Mouse (Mus musculus): ENCODE results near the gene Ankdd1a. TPM values are rescaled to one million over a fixed set of nuclear protein-coding genes. Genes with fewer than 3 reads are reported as not detected.
A peak's percentile ranks its signal among the peaks of the same experiment; 100 is the strongest.

Gene Ankdd1a
- polyA plus RNA-seq, 1 experiment: 0.11 TPM

DNA sequence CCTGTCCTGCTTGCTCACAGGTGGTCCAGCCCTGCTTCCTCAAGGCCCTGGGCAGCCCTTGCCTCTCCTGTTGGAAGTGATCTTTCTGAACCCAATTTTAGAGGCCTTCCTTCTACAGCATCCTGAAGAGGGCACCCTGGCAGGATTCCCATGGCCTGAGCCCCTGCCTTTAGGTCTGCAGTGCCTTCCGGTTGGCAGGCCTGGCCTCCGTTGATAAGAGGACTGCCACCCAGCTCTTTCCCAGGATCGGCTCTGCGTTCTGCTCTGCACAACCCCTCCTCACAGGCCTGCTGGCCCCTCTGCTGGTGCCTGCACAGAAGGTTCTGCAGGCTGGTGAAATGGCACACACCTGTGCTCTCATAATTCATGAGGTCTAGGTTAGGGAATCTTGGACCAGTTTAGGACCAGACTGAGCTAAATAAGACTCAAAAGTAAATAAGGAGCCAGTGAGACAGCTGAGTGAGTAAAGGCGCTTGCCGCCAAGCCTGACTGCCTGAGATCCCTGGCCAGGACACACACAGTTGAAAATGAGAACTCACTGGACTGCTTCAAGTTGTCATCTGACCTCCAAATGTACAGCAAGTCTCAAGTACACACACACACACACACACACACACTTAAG is 8.5 kb upstream of the Ankdd1a start:
- TF ChIP-seq CTCF (IDR thresholded peaks at IDR 0.05; ENCODE audit: extremely low read depth, insufficient read depth, insufficient read length, insufficient replicate concordance) (no peak), POLR2A (IDR thresholded peaks at IDR 0.05; ENCODE audit: low read depth, low read length) (no peak)
- H3K27ac ChIP-seq (ENCODE audit: insufficient read depth, low read length): no peak overlapping the region
- no peak for DNase-seq (ENCODE audit: low read depth in 1 of 2, low spot score in 2 of 2)
- H3K36me3 ChIP-seq (ENCODE audit: control insufficient read depth, insufficient read depth, low read length): no peaks in the 10 kb centered on the region
- WGBS: 59% methylated on average over 6 of the region's 6 CpGs
- H3K4me1 ChIP-seq (ENCODE audit: control insufficient read depth, insufficient read depth, insufficient read length): peaks cover 3% of the 10 kb centered on the region; the same call in 1 of the 2 replicates
- H3K4me3 ChIP-seq (ENCODE audit: extremely low read depth, insufficient read depth, insufficient read length): no peak overlapping the region
- H3K27me3 ChIP-seq (ENCODE audit: control insufficient read depth, insufficient read depth, low read length): no peaks in the 10 kb centered on the region

DNA sequence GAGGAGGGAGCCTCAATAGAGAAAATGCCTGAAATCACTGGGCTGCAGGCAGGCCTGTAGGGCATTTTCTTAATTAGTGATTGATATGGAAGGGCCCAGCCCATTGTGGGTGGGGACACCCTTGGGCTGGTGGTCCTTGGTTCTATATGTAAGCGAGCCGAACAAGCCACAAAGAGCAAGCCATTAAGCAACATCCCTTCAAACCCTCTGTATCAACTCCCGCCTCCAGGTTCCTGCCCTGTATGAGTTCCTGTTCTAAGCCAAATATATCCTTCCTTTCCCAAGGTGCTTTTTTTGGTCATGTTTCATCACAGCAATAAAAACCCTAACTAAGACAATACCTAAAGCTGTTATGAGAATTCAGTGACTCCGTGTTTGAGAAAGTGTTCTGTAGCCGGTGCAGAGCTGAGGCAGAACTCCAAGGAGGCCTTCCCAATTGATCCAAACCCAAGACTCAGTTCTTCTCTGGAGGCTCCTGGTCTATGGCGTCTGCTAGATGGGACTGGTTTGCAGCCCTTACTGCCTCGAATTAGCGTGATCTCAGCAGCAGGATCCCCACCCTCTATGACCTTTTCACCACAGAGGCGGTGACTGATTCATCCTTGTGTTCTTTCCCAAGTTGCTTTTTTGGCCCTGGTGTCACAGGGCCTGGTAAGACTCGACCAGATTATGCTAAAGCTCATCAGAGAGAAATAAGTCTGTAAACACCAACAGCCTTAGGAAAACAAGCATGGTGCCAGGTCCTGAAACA is 5.6 kb upstream of the Ankdd1a start:
- H3K27ac ChIP-seq (ENCODE audit: insufficient read depth, low read length): no peak overlapping the region
- no peak overlapping the region for H3K4me3 ChIP-seq (ENCODE audit: extremely low read depth, insufficient read depth, insufficient read length)
- no peaks in the 10 kb centered on the region for H3K36me3 ChIP-seq (ENCODE audit: control insufficient read depth, insufficient read depth, low read length)
- H3K27me3 ChIP-seq (ENCODE audit: control insufficient read depth, insufficient read depth, low read length): no peaks in the 10 kb centered on the region
- TF ChIP-seq POLR2A (IDR thresholded peaks at IDR 0.05; ENCODE audit: low read depth, low read length) (no peak), CTCF (IDR thresholded peaks at IDR 0.05; ENCODE audit: extremely low read depth, insufficient read depth, insufficient read length, insufficient replicate concordance) (no peak)
- DNase-seq (ENCODE audit: low read depth in 1 of 2, low spot score in 2 of 2): no peak
- 85% methylated on average over 10 of the region's 10 CpGs for WGBS
- H3K4me1 ChIP-seq (ENCODE audit: control insufficient read depth, insufficient read depth, insufficient read length): no peaks in the 10 kb centered on the region

DNA sequence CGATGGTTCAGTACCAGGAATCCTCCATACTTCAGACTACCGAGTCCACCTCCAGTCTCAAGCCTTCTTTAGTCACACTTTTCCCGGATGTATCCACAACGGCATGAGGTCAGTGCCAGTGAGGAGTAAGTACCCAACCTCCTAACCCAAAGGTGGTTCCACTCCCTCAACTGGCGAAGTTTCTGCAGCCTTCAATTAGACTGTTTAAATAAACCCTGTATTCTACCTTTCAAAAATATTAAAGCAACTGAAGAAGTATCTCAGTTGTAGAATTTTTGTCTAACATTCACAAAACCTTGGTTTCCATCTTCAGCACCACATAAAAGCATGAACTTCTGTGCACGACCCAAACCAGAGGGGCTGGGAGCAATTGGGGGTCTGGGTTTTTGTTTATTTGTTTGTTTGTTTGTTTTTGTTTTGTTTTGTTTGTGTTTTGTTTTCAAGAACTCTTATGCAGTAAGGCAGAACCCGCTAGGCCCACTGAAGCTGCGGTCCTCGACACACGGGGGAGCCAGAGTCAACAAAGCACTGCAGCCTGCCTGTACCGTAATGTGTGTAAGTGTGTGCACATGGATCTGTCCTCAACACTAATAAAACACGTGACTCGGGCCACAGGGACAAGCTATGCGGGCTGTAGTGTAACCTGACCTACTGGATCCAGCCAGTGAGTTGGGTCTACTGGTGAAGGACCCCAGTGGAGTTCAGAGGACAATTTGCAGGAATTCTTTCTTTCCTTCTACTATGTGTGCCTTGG is 3.8 kb upstream of the Ankdd1a start:
- no peaks in the 10 kb centered on the region for H3K27me3 ChIP-seq (ENCODE audit: control insufficient read depth, insufficient read depth, low read length)
- 27% methylated on average over 14 of the region's 14 CpGs for WGBS
- TF ChIP-seq POLR2A (IDR thresholded peaks at IDR 0.05; ENCODE audit: low read depth, low read length) (no peak), CTCF (IDR thresholded peaks at IDR 0.05; ENCODE audit: extremely low read depth, insufficient read depth, insufficient read length, insufficient replicate concordance) (peak; percentile 99)
- H3K27ac ChIP-seq (ENCODE audit: insufficient read depth, low read length): no peak overlapping the region
- H3K36me3 ChIP-seq (ENCODE audit: control insufficient read depth, insufficient read depth, low read length): no peaks in the 10 kb centered on the region
- H3K4me1 ChIP-seq (ENCODE audit: control insufficient read depth, insufficient read depth, insufficient read length): no peaks in the 10 kb centered on the region
- H3K4me3 ChIP-seq (ENCODE audit: extremely low read depth, insufficient read depth, insufficient read length): no peak overlapping the region
- peak; percentile 68 to 79 for DNase-seq (ENCODE audit: low read depth in 1 of 2, low spot score in 2 of 2)

DNA sequence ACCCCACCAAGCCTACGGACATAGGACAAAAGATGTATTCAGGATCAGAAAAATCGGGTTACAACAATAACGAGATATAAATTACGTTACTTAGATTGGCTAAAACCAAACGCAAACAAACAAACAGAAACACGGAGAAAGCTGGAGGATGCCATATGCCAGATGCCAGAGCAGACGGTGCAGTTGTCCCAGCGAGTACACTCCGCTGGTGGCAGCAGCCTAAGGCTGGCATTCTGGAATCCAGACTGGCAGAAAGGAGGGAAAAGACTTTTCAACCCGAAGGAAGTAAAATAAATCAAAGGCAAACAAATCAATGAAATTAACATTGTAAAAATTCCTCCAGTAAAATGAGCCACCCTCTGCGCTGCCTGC is 498 bp upstream of the Ankdd1a start:
- DNase-seq (ENCODE audit: low read depth in 1 of 2, low spot score in 2 of 2): no peak
- Histone ChIP-seq H3K27ac (ENCODE audit: insufficient read depth, low read length) (no peak overlapping the region), H3K4me1 (ENCODE audit: control insufficient read depth, insufficient read depth, insufficient read length) (no peaks in the 10 kb centered on the region), H3K4me3 (ENCODE audit: extremely low read depth, insufficient read depth, insufficient read length) (no peak overlapping the region), H3K27me3 (ENCODE audit: control insufficient read depth, insufficient read depth, low read length) (no peaks in the 10 kb centered on the region), H3K36me3 (ENCODE audit: control insufficient read depth, insufficient read depth, low read length) (no peaks in the 10 kb centered on the region)
- TF ChIP-seq POLR2A (IDR thresholded peaks at IDR 0.05; ENCODE audit: low read depth, low read length) (no peak), CTCF (IDR thresholded peaks at IDR 0.05; ENCODE audit: extremely low read depth, insufficient read depth, insufficient read length, insufficient replicate concordance) (no peak)
- 68% methylated on average over 11 of the region's 11 CpGs for WGBS

DNA sequence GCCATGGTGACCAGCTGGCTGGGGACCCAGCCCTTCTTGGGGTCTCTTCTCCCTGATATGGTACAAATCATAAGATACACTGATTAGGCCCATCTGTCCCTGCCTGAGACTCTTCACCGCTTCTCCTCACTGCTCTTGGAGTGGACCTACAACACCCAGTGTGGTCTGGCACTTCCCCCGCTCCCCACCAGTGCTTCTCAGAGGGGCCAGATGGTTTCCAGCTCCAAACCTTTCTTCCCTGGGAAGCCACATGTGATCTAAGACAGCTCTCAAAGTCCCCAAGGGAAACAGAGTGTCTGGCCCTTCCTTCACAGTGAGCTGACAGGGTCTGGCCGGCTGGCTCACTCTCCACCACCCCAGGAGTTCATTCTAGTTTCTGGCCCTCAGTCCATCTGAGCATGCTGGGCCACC is 5.1 kb downstream of the Ankdd1a start:
- 86% methylated on average over 3 of the region's 3 CpGs for WGBS
- no peaks in the 10 kb centered on the region for H3K36me3 ChIP-seq (ENCODE audit: control insufficient read depth, insufficient read depth, low read length)
- H3K4me1 ChIP-seq (ENCODE audit: control insufficient read depth, insufficient read depth, insufficient read length): no peaks in the 10 kb centered on the region
- DNase-seq (ENCODE audit: low read depth in 1 of 2, low spot score in 2 of 2): no peak
- no peak overlapping the region for H3K4me3 ChIP-seq (ENCODE audit: extremely low read depth, insufficient read depth, insufficient read length)
- no peak for TF ChIP-seq CTCF (IDR thresholded peaks at IDR 0.05; ENCODE audit: extremely low read depth, insufficient read depth, insufficient read length, insufficient replicate concordance)
- no peak for TF ChIP-seq POLR2A (IDR thresholded peaks at IDR 0.05; ENCODE audit: low read depth, low read length)
- no peak overlapping the region for H3K27ac ChIP-seq (ENCODE audit: insufficient read depth, low read length)
- no peaks in the 10 kb centered on the region for H3K27me3 ChIP-seq (ENCODE audit: control insufficient read depth, insufficient read depth, low read length)

DNA sequence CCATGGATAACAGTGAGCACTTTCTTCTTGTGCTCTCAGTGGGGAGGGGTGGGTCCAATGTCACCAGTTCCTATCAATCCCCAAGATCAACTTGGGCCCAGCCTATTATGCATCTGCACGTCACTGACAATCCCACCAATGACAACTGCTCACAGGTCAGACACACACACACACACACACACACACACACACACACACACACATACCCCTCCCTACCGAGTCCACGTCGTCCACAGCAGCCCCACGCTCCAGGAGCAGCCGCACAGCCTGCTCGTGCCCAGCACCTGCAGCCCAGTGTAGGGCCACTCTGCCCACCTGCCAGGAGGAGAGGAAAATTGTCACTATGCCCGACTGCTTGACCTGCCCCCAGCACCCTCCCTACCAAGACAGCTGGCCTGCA is 5.6 kb downstream of the Ankdd1a start:
- Histone ChIP-seq H3K4me1 (ENCODE audit: control insufficient read depth, insufficient read depth, insufficient read length) (no peaks in the 10 kb centered on the region), H3K4me3 (ENCODE audit: extremely low read depth, insufficient read depth, insufficient read length) (no peak overlapping the region), H3K27ac (ENCODE audit: insufficient read depth, low read length) (no peak overlapping the region), H3K27me3 (ENCODE audit: control insufficient read depth, insufficient read depth, low read length) (no peaks in the 10 kb centered on the region), H3K36me3 (ENCODE audit: control insufficient read depth, insufficient read depth, low read length) (no peaks in the 10 kb centered on the region)
- DNase-seq (ENCODE audit: low read depth in 1 of 2, low spot score in 2 of 2): no peak
- WGBS: 93% methylated on average over 8 of the region's 8 CpGs
- TF ChIP-seq CTCF (IDR thresholded peaks at IDR 0.05; ENCODE audit: extremely low read depth, insufficient read depth, insufficient read length, insufficient replicate concordance): no peak
- no peak for TF ChIP-seq POLR2A (IDR thresholded peaks at IDR 0.05; ENCODE audit: low read depth, low read length)
